Mouse (Mus musculus): Measurements from ENCODE around the gene Pgrmc1.

DNA sequence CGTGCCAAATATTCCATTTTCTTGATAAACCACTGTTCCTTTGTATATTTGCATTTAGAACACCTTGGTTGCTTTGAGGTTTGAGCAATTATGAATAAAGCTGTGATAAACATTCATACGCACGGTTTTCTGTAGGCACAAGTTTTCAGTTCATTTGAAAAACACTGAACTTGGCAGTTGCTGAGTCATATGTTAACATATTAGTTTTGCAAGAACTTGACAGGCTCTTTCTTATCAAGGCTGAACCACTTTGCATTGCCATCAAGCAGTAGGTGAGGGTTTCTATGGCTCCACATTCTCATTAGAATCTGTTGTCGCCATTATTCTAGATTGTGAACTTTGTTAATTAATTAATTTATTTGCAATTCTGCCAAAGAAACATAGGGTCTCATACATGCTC lies 37.8 kb upstream of the Pgrmc1 start:
- TF ChIP-seq CTCF (conservative IDR thresholded peaks at IDR 0.05; ENCODE audit: insufficient read depth, insufficient read length, low read depth, low read length) (no peak), POLR2A (IDR thresholded peaks at IDR 0.05; ENCODE audit: low read depth, low read length) (no peak)

Data from kidney, adult 2 months (tissue).